Mouse (Mus musculus) hindbrain, embryonic 15.5 days (tissue): ENCODE results near the gene C1ra. TPM values are rescaled to one million over a fixed set of nuclear protein-coding genes. Genes with fewer than 3 reads are reported as not detected.
"Not testable (repeated sequence)": the region's sequence is repeated elsewhere in the genome, so short reads cannot be mapped to it uniquely, and the experiment has no call there.

Source experiments
- ATAC-seq: fragments of 200-750 bp; cut with Nextera tagmentation; 2 replicates; pipeline ENCODE4 v1.8.0; 2017; ENCODE audit warnings: low read depth, moderate number of reproducible peaks, moderate TSS enrichment; ENCODE audit not compliant: low FRiP score
- H3K27ac ChIP-seq: fragments of 300-500 bp; sonication (generic); replicated peaks from 2 replicates; pipeline ENCODE4 v1.5.1; 2015; ENCODE audit warnings: mild to moderate bottlenecking, inconsistent platforms
- H3K27me3 ChIP-seq: fragments of 300-500 bp; sonication (generic); 2 replicates; pipeline ENCODE4 v1.6.1; 2015; ENCODE audit warnings: control low read depth, inconsistent platforms
- H3K36me3 ChIP-seq: fragments of 300-500 bp; sonication (generic); 2 replicates; pipeline ENCODE4 v1.6.1; 2015; ENCODE audit warnings: control low read depth, inconsistent platforms
- H3K4me1 ChIP-seq: fragments of 300-500 bp; sonication (generic); replicated peaks from 2 replicates; pipeline ENCODE4 v1.6.1; 2015; ENCODE audit warnings: control low read depth, inconsistent platforms
- H3K4me2 ChIP-seq: fragments of 300-500 bp; sonication (generic); 2 replicates; pipeline ENCODE4 v1.6.1; 2015; ENCODE audit warnings: moderate library complexity, mild to moderate bottlenecking, inconsistent platforms
- H3K4me3 ChIP-seq: fragments of 300-500 bp; sonication (generic); 2 replicates; pipeline ENCODE4 v1.5.1; 2015; ENCODE audit warnings: mild to moderate bottlenecking, inconsistent platforms
- H3K9ac ChIP-seq: fragments of 300-500 bp; sonication (generic); 2 replicates; pipeline ENCODE4 v1.6.1; 2015; ENCODE audit warnings: inconsistent platforms
- H3K9me3 ChIP-seq: fragments of 300-500 bp; sonication (generic); 2 replicates; pipeline ENCODE4 v1.6.1; 2016; ENCODE audit warnings: control low read depth, inconsistent platforms
- WGBS: fragments of 180-500 bp; shearing (Covaris S2); methylation state at CpG from one replicate; pipeline ENCODE4 v1.1.7; 2015; 5-methylcytosine and 5-hydroxymethylcytosine counted together
- polyA plus RNA-seq: library from polyadenylated mRNA; unstranded; fragments of >200 nt; fragmentation: Nextera tagmentation; extraction: Ambion mirVana; gene quantifications from 2 replicates; pipeline ENCODE4 v1.2.1, GENCODE M21; 2015

C1ra gene
- polyA plus RNA-seq, 1 experiment from 2014 or later, result 0.35 TPM

DNA sequence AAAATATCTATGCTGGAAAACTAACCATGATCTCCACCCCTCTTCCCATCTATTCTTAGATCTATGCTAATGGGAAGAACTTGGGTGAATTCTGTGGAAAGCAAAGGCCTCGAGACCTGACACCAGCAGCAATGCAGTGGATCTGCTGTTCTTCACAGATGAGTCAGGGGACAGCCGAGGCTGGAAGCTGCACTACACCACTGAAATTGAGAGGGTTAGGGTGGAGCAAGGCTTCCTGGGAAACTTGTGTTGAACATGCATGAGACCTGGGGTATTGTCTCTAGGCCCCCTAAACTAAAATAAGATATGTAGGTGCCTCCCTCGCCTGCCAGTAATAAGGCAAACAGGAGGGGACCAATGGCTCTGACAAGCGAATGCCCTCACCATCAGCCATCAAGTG is 49.0 kb downstream of the C1ra start:
- H3K9ac ChIP-seq, H3K27me3 ChIP-seq, ATAC-seq, H3K9me3 ChIP-seq, H3K4me1 ChIP-seq, H3K27ac ChIP-seq, H3K4me3 ChIP-seq, H3K36me3 ChIP-seq, H3K4me2 ChIP-seq: not testable (repeated sequence)
- WGBS, result 94% methylated on average over 4 of the region's 4 CpGs

- not testable (repeated sequence) for ATAC-seq, H3K4me2 ChIP-seq, H3K4me3 ChIP-seq, H3K36me3 ChIP-seq, H3K4me1 ChIP-seq, H3K27me3 ChIP-seq, H3K27ac ChIP-seq, H3K9ac ChIP-seq, H3K9me3 ChIP-seq
- 96% methylated on average over 2 of the region's 2 CpGs for WGBS
Observed at GRCm38 (mm10) chr6:124561611-124562010, 49.4 kb downstream of the C1ra start.

- no peaks in the 10 kb centered on the region for H3K9me3 ChIP-seq
- no peak for ATAC-seq
- 7% methylated on average over 8 of the region's 8 CpGs for WGBS
- H3K36me3 ChIP-seq, result no peaks in the 10 kb centered on the region
- no peak within 1 kb of the TSS for H3K4me3 ChIP-seq
- no peak within 1 kb of the TSS for H3K27ac ChIP-seq
- H3K27me3 ChIP-seq, result no peaks in the 10 kb centered on the region
- H3K4me1 ChIP-seq, result no peaks in the 10 kb centered on the region
- 0 out of 2 replicates have a peak within 1 kb of the TSS, but pooled peaks have one; percentile 30 for H3K4me2 ChIP-seq
- no peak within 1 kb of the TSS for H3K9ac ChIP-seq
Observed at GRCm38 (mm10) chr6:124570026-124570425, 57.8 kb downstream of the C1ra start, which contains the start of gene C1rb. TSS of gene C1rb (plus strand) at chr6:124570294.

Other genes starting within 250 kb of the C1ra start
- gene Cd163, start 207.7 kb upstream of the C1ra start, polyA plus RNA-seq, result 0.66 and 0.93 TPM in 2 replicates
- gene Pex5, start 97.3 kb upstream of the C1ra start, polyA plus RNA-seq, result 63.5 and 69.6 TPM in 2 replicates
- gene Clstn3, start 47.6 kb upstream of the C1ra start, polyA plus RNA-seq, result 138 and 148 TPM in 2 replicates
- gene C1rl, start 19.3 kb upstream of the C1ra start, polyA plus RNA-seq, result 0.22 and 0.38 TPM in 2 replicates
- 0.62 and 1.1 TPM in 2 replicates for gene C1s1, start 30.0 kb downstream of the C1ra start, polyA plus RNA-seq
- not detected in 2 replicates for gene C1rb, start 57.9 kb downstream of the C1ra start, polyA plus RNA-seq
- 0.08 and 0.10 TPM in 2 replicates for gene C1s2, start 123.7 kb downstream of the C1ra start, polyA plus RNA-seq
- 46.7 and 49.9 TPM in 2 replicates for gene Lpcat3, start 150.6 kb downstream of the C1ra start, polyA plus RNA-seq
- 100.0 and 104 TPM in 2 replicates for gene Emg1, start 199.8 kb downstream of the C1ra start, polyA plus RNA-seq
- gene Phb2, start 199.9 kb downstream of the C1ra start, polyA plus RNA-seq, result 260 and 270 TPM in 2 replicates
- gene Ptpn6, start 226.3 kb downstream of the C1ra start, polyA plus RNA-seq, result 3.7 and 6.6 TPM in 2 replicates
- gene Grcc10, start 229.0 kb downstream of the C1ra start, polyA plus RNA-seq, result 626 and 628 TPM in 2 replicates
- gene Gm45234, start 243.6 kb downstream of the C1ra start, polyA plus RNA-seq, result not detected in 2 replicates
- 26.8 and 30.4 TPM in 2 replicates for gene Atn1, start 244.1 kb downstream of the C1ra start, polyA plus RNA-seq